Mouse (Mus musculus) forebrain, postnatal 0 days (tissue): ENCODE measurements around the gene Msi2. TPM values are rescaled to one million over a fixed set of nuclear protein-coding genes. Genes with fewer than 3 reads are reported as not detected.

Experiments
- ATAC-seq: fragments of 200-750 bp; cut with Nextera tagmentation; 2 replicates; pipeline ENCODE4 v1.8.0; 2017; ENCODE audit warnings: mild to moderate bottlenecking, moderate library complexity
- DNase-seq: peaks from one replicate; pipeline ENCODE4 v3.0.0-alpha.2; 2015
- H3K27ac ChIP-seq: fragments of 300-500 bp; sonication (generic); 2 replicates; pipeline ENCODE4 v1.5.1; 2014; ENCODE audit warnings: low read depth, mild to moderate bottlenecking, antibody characterized with exemption, low read length, moderate library complexity, mixed read lengths
- H3K27me3 ChIP-seq: fragments of 300-500 bp; sonication (generic); 2 replicates; pipeline ENCODE4 v1.6.1; 2014; ENCODE audit warnings: mild to moderate bottlenecking, low read length, mixed read lengths; ENCODE audit not compliant: insufficient read depth
- H3K36me3 ChIP-seq: fragments of 300-500 bp; sonication (generic); 2 replicates; pipeline ENCODE4 v1.6.1; 2014; ENCODE audit warnings: mild to moderate bottlenecking, moderate library complexity; ENCODE audit not compliant: insufficient read depth
- H3K4me1 ChIP-seq: fragments of 300-500 bp; sonication (generic); 2 replicates; pipeline ENCODE4 v1.6.1; 2014; ENCODE audit warnings: antibody characterized with exemption; ENCODE audit not compliant: insufficient read depth
- H3K4me2 ChIP-seq: fragments of 300-500 bp; sonication (generic); 2 replicates; pipeline ENCODE4 v1.6.1; 2014; ENCODE audit warnings: low read depth, mild to moderate bottlenecking, moderate library complexity
- H3K4me3 ChIP-seq: fragments of 300-500 bp; sonication (generic); 2 replicates; pipeline ENCODE4 v1.5.1; 2014; ENCODE audit warnings: low read depth, low read length, mixed read lengths
- H3K9ac ChIP-seq: fragments of 300-500 bp; sonication (generic); 2 replicates; pipeline ENCODE4 v1.6.1; 2014; ENCODE audit warnings: mild to moderate bottlenecking
- H3K9me3 ChIP-seq: fragments of 300-500 bp; sonication (generic); 2 replicates; pipeline ENCODE4 v1.6.1; 2016; ENCODE audit warnings: low read length
- CTCF ChIP-seq: sonication (generic); IDR thresholded peaks from 2 replicates; pipeline ENCODE4 v1.5.1; 2016; ENCODE audit warnings: antibody characterized with exemption, control low read depth, low read depth
- WGBS: fragments of 180-500 bp; shearing (Covaris S2); extraction: QIAGEN DNeasy Blood & Tissue Kit; methylation state at CpG from one replicate; pipeline ENCODE4 v1.1.7; 2014; 5-methylcytosine and 5-hydroxymethylcytosine counted together
- polyA plus RNA-seq: library from polyadenylated mRNA; unstranded; fragments of >200 nt; fragmentation: Nextera tagmentation; extraction: Ambion mirVana; gene quantifications from 2 replicates; pipeline ENCODE4 v1.2.1, GENCODE M21; 2015
- total RNA-seq: library from RNA; depleted of rRNA; stranded (reverse); fragments of >200 nt; gene quantifications from 2 replicates; pipeline ENCODE4 v1.2.3, GENCODE M21; 2014

The Msi2 gene
- total and polyA plus RNA-seq, 2 experiments from 2014 or later = 18.5 to 107 TPM

DNA sequence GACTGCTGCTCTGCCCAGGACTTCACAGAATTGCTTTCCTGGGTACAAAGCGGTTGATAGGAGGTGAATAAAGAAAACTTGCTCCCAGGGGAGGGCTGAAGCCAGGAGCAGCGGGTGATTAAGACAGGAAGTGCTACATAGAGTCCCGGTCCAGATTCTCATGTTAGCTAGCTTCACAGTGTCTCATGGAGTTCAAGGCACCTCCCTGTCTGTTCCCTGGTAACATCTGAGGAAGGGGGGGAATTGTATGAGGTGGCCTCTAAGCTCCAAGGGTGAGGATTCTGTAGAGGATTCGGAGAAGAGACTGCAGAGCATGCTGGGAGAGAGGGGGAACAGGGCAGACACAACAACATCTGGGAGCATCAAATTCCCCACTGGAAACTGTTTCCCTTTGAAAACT lies 233.2 kb downstream of the Msi2 start:
- no peak overlapping the region for H3K9ac ChIP-seq
- no peak overlapping the region for H3K4me3 ChIP-seq
- no peak for DNase-seq
- no peaks in the 10 kb centered on the region for H3K36me3 ChIP-seq
- no peaks in the 10 kb centered on the region for H3K9me3 ChIP-seq
- ATAC-seq = no peak
- H3K4me1 ChIP-seq = peaks cover 28% of the 10 kb centered on the region
- H3K4me2 ChIP-seq = no peak overlapping the region
- no peaks in the 10 kb centered on the region for H3K27me3 ChIP-seq
- no peak for TF ChIP-seq CTCF
- 53% methylated on average over 4 of the region's 4 CpGs for WGBS
- H3K27ac ChIP-seq = 0 out of 2 replicates have a peak overlapping the region, but pooled peaks have one; percentile 21

GRCm38 (mm10) chr11:88484047-88484446 lies 234.3 kb downstream of the Msi2 start:
- Histone ChIP-seq H3K4me1 (peaks cover 26% of the 10 kb centered on the region), H3K4me3 (no peak overlapping the region), H3K9me3 (no peaks in the 10 kb centered on the region), H3K4me2 (no peak overlapping the region), H3K27ac (no peak overlapping the region), H3K9ac (no peak overlapping the region), H3K36me3 (no peaks in the 10 kb centered on the region), H3K27me3 (no peaks in the 10 kb centered on the region)
- 96% methylated on average over 3 of the region's 3 CpGs for WGBS
- DNase-seq (no peak), ATAC-seq (no peak)
- no peak for TF ChIP-seq CTCF

DNA sequence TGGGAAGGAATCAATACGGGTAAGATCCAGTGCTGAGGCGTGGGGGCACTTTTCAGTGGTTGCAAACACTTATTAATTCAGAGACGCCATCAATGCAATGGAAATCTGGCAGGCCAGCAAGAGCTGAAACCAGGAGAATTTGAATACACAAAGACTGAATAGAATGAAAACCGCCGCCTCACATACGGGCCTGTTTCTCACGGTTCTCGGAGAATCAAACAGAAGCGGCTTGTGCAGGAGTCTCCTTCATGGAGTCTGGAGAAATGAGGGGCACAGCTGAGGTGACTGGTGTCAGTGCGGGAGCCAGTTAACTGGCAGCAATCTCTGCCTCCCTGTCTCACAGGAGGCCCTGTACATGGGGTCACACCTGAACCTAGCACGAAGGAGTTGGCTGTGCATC lies 235.7 kb downstream of the Msi2 start:
- Histone ChIP-seq H3K4me3 (no peak overlapping the region), H3K36me3 (no peaks in the 10 kb centered on the region), H3K4me2 (peak overlapping the region; percentile 17; the same call in 1 of the 2 replicates), H3K9me3 (no peaks in the 10 kb centered on the region), H3K27ac (peak overlapping the region; percentile 74), H3K27me3 (no peaks in the 10 kb centered on the region), H3K4me1 (peaks cover 24% of the 10 kb centered on the region), H3K9ac (no peak overlapping the region)
- ATAC-seq = peak; percentile 15; the same call in 1 of the 2 replicates
- 14% methylated on average over 11 of the region's 11 CpGs for WGBS
- peak; percentile 61 for DNase-seq
- no peak for TF ChIP-seq CTCF

DNA sequence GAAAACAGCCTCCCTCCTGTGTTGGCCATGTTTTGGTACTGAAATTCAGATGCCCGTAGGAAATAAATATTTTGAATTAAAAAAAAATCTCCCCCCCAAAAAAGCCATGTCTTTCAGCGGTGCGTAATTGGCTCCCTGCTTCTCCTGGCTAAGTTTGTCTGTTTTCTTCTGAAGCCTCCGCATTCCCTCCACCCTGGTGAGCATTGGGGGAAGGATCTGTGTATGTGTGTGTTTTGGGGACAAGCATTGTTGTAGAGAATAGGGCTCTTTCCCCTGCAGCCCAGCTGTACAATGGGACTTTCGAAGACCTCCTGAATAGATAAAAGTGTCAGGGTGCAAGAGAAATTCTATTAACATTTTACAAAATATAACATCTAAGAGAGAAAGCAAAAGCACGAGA lies 236.1 kb downstream of the Msi2 start:
- no peak for TF ChIP-seq CTCF
- DNase-seq = no peak
- H3K27me3 ChIP-seq = no peaks in the 10 kb centered on the region
- no peaks in the 10 kb centered on the region for H3K9me3 ChIP-seq
- no peak overlapping the region for H3K9ac ChIP-seq
- WGBS = 9% methylated on average over 6 of the region's 6 CpGs
- H3K4me3 ChIP-seq = no peak overlapping the region
- H3K36me3 ChIP-seq = no peaks in the 10 kb centered on the region
- ATAC-seq = no peak
- peak overlapping the region; percentile 74 for H3K27ac ChIP-seq
- H3K4me2 ChIP-seq = peak overlapping the region; percentile 17; the same call in 1 of the 2 replicates
- H3K4me1 ChIP-seq = peaks cover 24% of the 10 kb centered on the region

DNA sequence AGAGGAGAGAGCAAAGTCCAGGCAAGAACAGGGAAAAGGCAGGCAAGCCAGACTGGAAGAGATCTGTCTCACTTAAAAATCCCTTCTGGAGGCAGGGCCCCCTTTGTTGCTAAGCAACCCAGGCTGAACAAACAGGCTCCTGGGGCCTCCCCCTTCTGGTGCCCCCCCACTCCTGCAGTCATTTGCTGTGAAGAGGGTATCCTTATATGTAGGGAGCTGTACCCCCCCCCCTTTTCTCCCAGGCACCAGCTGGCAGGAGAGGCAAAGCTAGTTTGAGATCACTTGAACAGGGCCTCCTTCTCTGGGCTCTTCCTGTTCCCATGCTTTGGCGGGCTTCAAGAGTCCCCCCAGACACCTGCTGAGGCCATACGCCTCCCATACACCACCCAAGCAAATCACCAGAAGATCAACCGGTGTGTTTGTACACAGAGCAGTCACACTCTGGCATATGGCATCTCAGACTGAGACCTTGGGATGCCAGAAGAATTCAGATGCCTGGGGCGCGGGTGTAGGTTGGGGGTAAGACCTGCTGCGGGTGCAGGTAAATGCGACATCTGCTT lies 236.6 kb downstream of the Msi2 start:
- Histone ChIP-seq H3K4me3 (no peak overlapping the region), H3K9ac (no peak overlapping the region), H3K9me3 (no peaks in the 10 kb centered on the region), H3K4me1 (peaks cover 24% of the 10 kb centered on the region), H3K27me3 (no peaks in the 10 kb centered on the region), H3K27ac (peak overlapping the region; percentile 74), H3K36me3 (no peaks in the 10 kb centered on the region), H3K4me2 (peak overlapping the region; percentile 17; the same call in 1 of the 2 replicates)
- no peak for TF ChIP-seq CTCF
- DNase-seq (peak; percentile 85), ATAC-seq (peak; percentile 90)
- WGBS = 13% methylated on average over 7 of the region's 7 CpGs

- H3K4me2 ChIP-seq = peak overlapping the region; percentile 17; the same call in 1 of the 2 replicates
- DNase-seq = no peak
Measured at GRCm38 (mm10) chr11:88481092-88481601, 237.2 kb downstream of the Msi2 start.

GRCm38 (mm10) chr11:88479498-88479897 lies 238.8 kb downstream of the Msi2 start:
- H3K9ac ChIP-seq = no peak overlapping the region
- ATAC-seq (no peak), DNase-seq (no peak)
- no peak for TF ChIP-seq CTCF
- H3K27me3 ChIP-seq = no peaks in the 10 kb centered on the region
- H3K4me3 ChIP-seq = no peak overlapping the region
- H3K4me2 ChIP-seq = no peak overlapping the region
- no peak overlapping the region for H3K27ac ChIP-seq
- H3K9me3 ChIP-seq = no peaks in the 10 kb centered on the region
- H3K4me1 ChIP-seq = peaks cover 24% of the 10 kb centered on the region
- WGBS = 62% methylated on average over 5 of the region's 5 CpGs
- no peaks in the 10 kb centered on the region for H3K36me3 ChIP-seq

More at GRCm38 (mm10) chr11:88481092-88481601, 237.2 kb downstream of the Msi2 start:
- peak; percentile 18; the same call in 1 of the 2 replicates for ATAC-seq
- H3K4me3 ChIP-seq = no peak overlapping the region
- peak overlapping the region; percentile 28; the same call in 1 of the 2 replicates for H3K9ac ChIP-seq
- peaks cover 24% of the 10 kb centered on the region for H3K4me1 ChIP-seq
- no peak for TF ChIP-seq CTCF
- peak overlapping the region; percentile 74 for H3K27ac ChIP-seq
- no peaks in the 10 kb centered on the region for H3K36me3 ChIP-seq
- WGBS = 14% methylated on average over 9 of the region's 9 CpGs
- H3K9me3 ChIP-seq = no peaks in the 10 kb centered on the region
- no peaks in the 10 kb centered on the region for H3K27me3 ChIP-seq
